Mouse (Mus musculus) hindbrain, embryonic 15.5 days (tissue): ENCODE measurements around the gene Mycbpap. TPM values are rescaled to one million over a fixed set of nuclear protein-coding genes. Genes with fewer than 3 reads are reported as not detected.
A peak's percentile ranks its signal among the peaks of the same experiment; 100 is the strongest.

Experiments used
- ATAC-seq: fragments of 200-750 bp; cut with Nextera tagmentation; 2 replicates; pipeline ENCODE4 v1.8.0; 2017; ENCODE audit warnings: low read depth, moderate number of reproducible peaks, moderate TSS enrichment; ENCODE audit not compliant: low FRiP score
- H3K27ac ChIP-seq: fragments of 300-500 bp; sonication (generic); replicated peaks from 2 replicates; pipeline ENCODE4 v1.5.1; 2015; ENCODE audit warnings: mild to moderate bottlenecking, inconsistent platforms
- H3K27me3 ChIP-seq: fragments of 300-500 bp; sonication (generic); 2 replicates; pipeline ENCODE4 v1.6.1; 2015; ENCODE audit warnings: control low read depth, inconsistent platforms
- H3K36me3 ChIP-seq: fragments of 300-500 bp; sonication (generic); 2 replicates; pipeline ENCODE4 v1.6.1; 2015; ENCODE audit warnings: control low read depth, inconsistent platforms
- H3K4me1 ChIP-seq: fragments of 300-500 bp; sonication (generic); replicated peaks from 2 replicates; pipeline ENCODE4 v1.6.1; 2015; ENCODE audit warnings: control low read depth, inconsistent platforms
- H3K4me2 ChIP-seq: fragments of 300-500 bp; sonication (generic); 2 replicates; pipeline ENCODE4 v1.6.1; 2015; ENCODE audit warnings: moderate library complexity, mild to moderate bottlenecking, inconsistent platforms
- H3K4me3 ChIP-seq: fragments of 300-500 bp; sonication (generic); 2 replicates; pipeline ENCODE4 v1.5.1; 2015; ENCODE audit warnings: mild to moderate bottlenecking, inconsistent platforms
- H3K9ac ChIP-seq: fragments of 300-500 bp; sonication (generic); 2 replicates; pipeline ENCODE4 v1.6.1; 2015; ENCODE audit warnings: inconsistent platforms
- H3K9me3 ChIP-seq: fragments of 300-500 bp; sonication (generic); 2 replicates; pipeline ENCODE4 v1.6.1; 2016; ENCODE audit warnings: control low read depth, inconsistent platforms
- WGBS: fragments of 180-500 bp; shearing (Covaris S2); methylation state at CpG from one replicate; pipeline ENCODE4 v1.1.7; 2015; 5-methylcytosine and 5-hydroxymethylcytosine counted together
- polyA plus RNA-seq: library from polyadenylated mRNA; unstranded; fragments of >200 nt; fragmentation: Nextera tagmentation; extraction: Ambion mirVana; gene quantifications from 2 replicates; pipeline ENCODE4 v1.2.1, GENCODE M21; 2015

Gene Mycbpap
- polyA plus RNA-seq, 1 experiment from 2014 or later, result 3.8 TPM

DNA sequence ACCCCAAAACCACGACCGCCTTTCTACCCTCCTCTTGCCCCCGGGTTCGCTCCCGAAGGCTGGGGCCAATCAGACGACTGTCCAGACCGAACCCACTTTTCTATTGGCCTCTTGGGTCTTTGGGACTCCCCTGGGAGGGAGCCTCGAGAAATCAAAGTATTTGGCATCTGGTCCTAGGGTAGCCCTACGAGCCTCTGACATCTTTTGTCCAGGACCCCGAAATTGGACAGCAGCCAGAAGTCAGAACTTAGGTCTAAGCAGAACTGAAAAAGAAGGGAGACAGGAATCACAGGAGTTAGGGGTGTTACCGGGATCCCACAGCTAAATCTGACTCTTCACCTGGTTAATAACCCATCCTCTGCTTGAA, 47.0 kb downstream of the Mycbpap start:
- H3K4me3 ChIP-seq, result peak overlapping the region; percentile 93
- H3K9ac ChIP-seq, result no peak overlapping the region
- H3K9me3 ChIP-seq, result no peaks in the 10 kb centered on the region
- H3K27me3 ChIP-seq, result no peaks in the 10 kb centered on the region
- no peaks in the 10 kb centered on the region for H3K36me3 ChIP-seq
- peak overlapping the region; percentile 94 for H3K4me2 ChIP-seq
- 2% methylated on average over 11 of the region's 11 CpGs for WGBS
- ATAC-seq, result no peak; the same call in 1 of the 2 replicates
- peaks cover 46% of the 10 kb centered on the region for H3K4me1 ChIP-seq
- H3K27ac ChIP-seq, result peak overlapping the region; percentile 83

DNA sequence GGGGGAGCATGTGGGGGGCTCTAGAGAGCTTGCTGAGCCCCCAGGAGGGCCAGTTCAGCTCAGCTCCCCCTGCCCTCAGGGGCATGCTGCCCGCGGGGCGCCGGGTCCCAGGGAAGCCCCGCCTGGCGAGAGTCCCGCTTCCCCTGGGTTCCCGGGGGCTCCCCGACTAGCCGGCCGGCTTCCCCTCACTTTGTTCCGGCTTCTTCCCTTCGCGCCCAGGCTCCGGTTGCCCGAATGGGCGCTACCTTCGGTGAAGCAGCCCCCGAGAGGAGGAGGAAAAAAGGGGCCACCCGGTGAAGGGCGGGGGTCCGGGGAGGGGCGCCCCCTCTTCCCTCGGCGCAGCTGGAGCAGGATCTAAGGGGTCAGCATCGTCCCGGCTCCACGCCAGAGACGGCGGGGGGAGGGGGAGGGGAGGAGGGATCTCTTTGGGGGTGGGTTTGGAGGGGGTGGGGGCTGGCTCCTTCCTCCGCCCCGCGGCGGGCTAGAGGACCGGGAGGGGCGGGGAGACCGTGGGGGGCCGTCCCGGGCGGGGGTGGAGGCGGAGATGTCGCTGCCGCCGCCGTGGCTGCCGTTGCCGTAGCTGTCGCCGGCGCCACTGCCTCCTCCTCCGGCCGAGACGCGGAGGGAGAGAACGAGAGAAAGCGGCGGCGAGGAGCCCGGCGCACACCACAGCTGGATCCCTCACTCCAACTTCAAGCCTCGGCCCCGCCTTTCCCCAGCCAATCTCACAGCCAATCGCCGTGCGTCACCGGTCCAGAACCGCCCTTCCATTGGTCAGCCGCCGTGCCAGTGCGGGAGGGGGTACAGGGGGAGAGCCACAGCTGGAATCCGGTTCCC, 47.6 kb downstream of the Mycbpap start, which contains the start of gene Cacna1g:
Cacna1g (minus strand) TSS at position 492 of the 837 bp plus-strand sequence.
- peak; percentile 85 for ATAC-seq
- Histone ChIP-seq H3K4me2 (peak within 1 kb of the TSS; percentile 94), H3K4me1 (peaks cover 52% of the 10 kb centered on the region), H3K27ac (peak within 1 kb of the TSS; percentile 83), H3K9ac (peak within 1 kb of the TSS; percentile 98), H3K36me3 (no peaks in the 10 kb centered on the region), H3K4me3 (peak within 1 kb of the TSS; percentile 93), H3K9me3 (no peaks in the 10 kb centered on the region), H3K27me3 (no peaks in the 10 kb centered on the region)
- WGBS, result under 1% methylated on average over 41 of the region's 71 CpGs

DNA sequence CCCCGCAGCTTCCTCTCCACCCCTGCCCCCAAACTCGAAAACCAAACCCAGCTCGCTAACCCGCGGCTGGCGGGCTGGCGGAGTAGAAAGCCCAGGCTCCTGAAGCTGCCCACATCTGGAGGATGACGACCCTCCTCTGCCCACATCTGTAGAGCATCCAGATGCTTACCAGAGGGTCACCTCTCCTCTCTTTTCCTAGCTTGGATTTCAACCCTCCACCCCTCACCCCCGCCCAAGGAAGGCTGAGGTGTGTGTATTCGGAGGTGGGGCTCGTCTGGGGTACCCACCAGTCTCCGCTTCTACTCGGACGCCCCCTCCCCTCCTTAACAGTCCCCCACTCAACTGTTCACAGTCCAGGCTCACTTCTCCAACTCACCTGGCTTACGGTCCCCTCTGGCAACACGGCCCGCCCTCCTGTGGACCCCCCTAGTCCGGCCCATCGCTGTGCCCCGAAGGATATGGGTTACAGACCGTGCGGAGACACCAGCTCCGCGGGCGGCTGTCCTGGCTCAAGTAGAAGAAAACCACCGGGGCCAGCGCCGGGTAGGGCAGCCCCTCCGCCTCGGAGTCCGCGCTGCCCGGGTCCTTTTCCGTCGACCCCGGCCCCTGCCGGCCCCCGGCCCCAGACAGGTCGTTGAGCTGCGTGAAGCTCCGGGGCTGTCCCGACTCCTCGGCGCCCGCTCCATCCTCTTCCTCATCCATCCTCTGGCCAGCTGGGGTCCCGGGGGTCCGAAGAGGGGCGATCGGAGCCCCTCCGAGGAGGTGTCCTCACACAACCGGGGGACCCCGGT, 48.4 kb downstream of the Mycbpap start:
- H3K36me3 ChIP-seq, result no peaks in the 10 kb centered on the region
- peak overlapping the region; percentile 94 for H3K4me2 ChIP-seq
- peak overlapping the region; percentile 98 for H3K9ac ChIP-seq
- H3K9me3 ChIP-seq, result no peaks in the 10 kb centered on the region
- WGBS, result under 1% methylated on average over 52 of the region's 52 CpGs
- peak overlapping the region; percentile 83 for H3K27ac ChIP-seq
- H3K27me3 ChIP-seq, result no peaks in the 10 kb centered on the region
- no peak for ATAC-seq
- peaks cover 61% of the 10 kb centered on the region for H3K4me1 ChIP-seq
- peak overlapping the region; percentile 93 for H3K4me3 ChIP-seq

DNA sequence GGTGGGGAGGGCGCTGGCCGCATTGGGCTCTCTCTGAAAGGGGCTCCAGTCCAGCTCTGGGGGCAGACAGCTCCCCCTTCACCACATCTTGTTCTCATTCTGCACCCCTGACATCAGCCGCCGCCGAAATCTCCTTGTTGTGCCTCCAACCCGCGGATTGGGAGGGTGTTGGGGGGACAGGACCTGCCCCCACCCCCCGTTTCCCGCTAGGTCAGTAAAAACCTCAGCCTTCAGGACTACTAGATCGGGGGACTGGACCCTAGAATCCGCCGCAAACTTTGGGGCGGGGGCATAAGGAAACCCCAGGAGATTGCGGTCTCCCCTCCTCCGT, 49.0 kb downstream of the Mycbpap start:
- WGBS, result 0% methylated on average over 15 of the region's 15 CpGs
- Histone ChIP-seq H3K27me3 (no peaks in the 10 kb centered on the region), H3K4me2 (peak overlapping the region; percentile 94), H3K36me3 (no peaks in the 10 kb centered on the region), H3K4me1 (peaks cover 65% of the 10 kb centered on the region), H3K4me3 (peak overlapping the region; percentile 93), H3K9me3 (no peaks in the 10 kb centered on the region), H3K27ac (peak overlapping the region; percentile 83), H3K9ac (peak overlapping the region; percentile 98)
- ATAC-seq, result no peak

DNA sequence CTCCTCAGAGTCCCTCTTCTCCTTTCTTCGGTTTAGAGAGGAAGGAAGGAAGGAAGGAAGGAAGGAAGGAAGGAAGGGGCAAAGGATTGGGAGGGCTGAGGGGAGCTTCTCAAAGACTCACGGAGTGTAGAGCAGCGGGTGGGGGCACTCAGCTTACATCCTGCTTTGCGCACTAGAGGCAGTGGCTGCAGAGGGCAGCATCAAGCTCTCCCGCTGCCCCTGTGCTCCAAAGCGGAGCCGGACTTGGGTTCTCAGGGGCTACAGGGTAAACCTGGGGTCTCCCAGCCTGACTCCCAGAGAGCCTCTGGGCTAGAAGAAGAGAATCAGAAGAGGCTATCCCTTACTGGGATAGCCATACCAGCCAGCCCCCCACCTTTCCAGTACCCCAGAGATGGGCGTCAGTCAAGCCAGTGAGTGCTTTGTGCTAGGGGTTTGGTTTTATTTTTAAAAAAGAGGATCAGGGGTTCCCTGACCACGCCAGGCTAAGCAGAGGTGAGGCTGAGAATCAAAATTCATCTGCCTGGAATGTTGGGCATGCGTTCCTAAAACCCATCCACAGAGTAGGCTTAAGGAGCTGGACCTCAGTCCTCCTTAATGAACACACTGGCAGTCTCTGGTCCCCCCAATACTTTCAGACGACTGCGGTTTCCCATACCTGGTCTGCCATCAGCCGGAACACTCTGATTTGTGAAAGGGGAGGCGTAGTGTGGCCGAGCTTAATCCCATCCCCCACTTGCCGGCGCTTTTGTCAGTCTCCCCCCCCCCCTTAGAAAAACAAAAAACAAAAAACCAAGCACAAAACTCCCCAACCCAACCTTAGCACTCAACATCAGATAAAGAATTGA, 49.6 kb downstream of the Mycbpap start:
- Histone ChIP-seq H3K9ac (peak overlapping the region; percentile 98), H3K27me3 (no peaks in the 10 kb centered on the region), H3K9me3 (no peaks in the 10 kb centered on the region), H3K4me1 (peaks cover 70% of the 10 kb centered on the region), H3K36me3 (no peaks in the 10 kb centered on the region), H3K27ac (peak overlapping the region; percentile 83), H3K4me2 (peak overlapping the region; percentile 94), H3K4me3 (peak overlapping the region; percentile 93)
- 4% methylated on average over 16 of the region's 17 CpGs for WGBS
- ATAC-seq, result no peak

DNA sequence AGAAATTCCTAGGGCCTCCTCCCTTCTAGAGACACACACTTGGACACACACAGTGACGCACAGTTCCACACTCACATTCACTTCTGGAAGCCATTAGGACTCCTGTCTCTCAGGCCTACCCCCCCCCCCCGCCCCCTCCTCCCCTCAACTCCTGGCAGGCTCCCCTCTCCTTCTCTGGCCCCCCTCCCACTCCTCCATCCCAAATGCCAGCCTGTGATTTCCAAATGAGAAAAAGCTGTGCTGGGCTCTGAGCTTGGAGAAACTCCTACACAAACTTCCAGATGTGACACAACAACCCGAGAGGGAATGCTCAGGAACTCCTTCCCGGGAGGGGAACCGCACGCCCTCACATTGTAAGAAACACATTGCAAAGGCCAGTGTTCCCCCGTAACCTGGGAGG, 51.2 kb downstream of the Mycbpap start:
- H3K27ac ChIP-seq, result peak overlapping the region; percentile 83; the same call in 1 of the 2 replicates
- peak overlapping the region; percentile 94 for H3K4me2 ChIP-seq
- peaks cover 71% of the 10 kb centered on the region for H3K4me1 ChIP-seq
- no peaks in the 10 kb centered on the region for H3K27me3 ChIP-seq
- no peak for ATAC-seq
- no peak overlapping the region for H3K9ac ChIP-seq
- H3K9me3 ChIP-seq, result no peaks in the 10 kb centered on the region
- peak overlapping the region; percentile 93 for H3K4me3 ChIP-seq
- no peaks in the 10 kb centered on the region for H3K36me3 ChIP-seq
- WGBS, result 23% methylated on average over 6 of the region's 7 CpGs

DNA sequence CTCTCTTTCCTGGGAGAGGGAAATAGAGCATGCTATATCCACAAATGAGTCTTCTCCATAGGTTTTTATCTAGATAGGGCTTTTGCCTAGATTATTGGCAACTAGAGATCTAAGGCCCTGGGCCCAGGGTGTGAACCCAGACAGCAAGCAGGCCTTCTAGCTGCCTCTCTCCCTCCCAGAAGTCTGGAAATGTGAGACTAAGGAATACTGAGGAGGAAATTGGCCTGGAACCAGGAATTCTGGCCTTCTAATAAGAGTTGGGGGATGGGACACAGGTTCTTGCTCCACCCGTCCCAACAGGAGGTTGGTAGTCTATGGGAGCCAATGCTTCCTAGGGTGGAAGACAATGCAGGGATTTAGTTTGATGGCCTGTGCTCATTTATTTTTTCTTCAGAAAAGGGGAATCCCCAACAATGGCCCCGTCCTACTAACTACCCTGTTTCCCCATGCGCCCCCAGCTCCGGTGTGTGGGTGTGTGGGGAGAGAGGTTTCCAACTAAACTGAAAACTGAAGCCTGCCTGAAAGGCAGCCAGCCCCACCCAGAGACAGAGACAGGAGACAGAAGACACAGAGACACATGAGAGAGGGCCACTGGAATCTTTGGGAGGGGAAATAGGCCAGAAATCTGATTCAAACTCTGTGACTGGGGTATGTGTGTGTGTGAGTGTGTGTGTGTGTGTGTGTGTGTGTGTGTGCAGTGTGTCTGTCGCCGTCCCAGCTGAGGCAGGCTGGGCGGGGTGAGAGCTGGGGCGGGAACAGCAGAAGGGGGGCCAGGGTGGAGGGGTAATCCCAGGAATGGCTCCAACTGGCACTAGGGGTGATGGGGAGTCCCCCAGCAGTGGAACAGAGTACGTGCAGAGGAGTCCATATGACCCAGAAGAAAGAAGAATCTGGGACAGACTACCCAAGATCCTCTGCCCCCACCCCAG, 52.1 kb downstream of the Mycbpap start:
- H3K36me3 ChIP-seq, result no peaks in the 10 kb centered on the region
- H3K27me3 ChIP-seq, result no peaks in the 10 kb centered on the region
- peak overlapping the region; percentile 94 for H3K4me2 ChIP-seq
- peak overlapping the region; percentile 3; the same call in 1 of the 2 replicates for H3K4me3 ChIP-seq
- 0 out of 2 replicates have a peak overlapping the region, but pooled peaks have one; percentile 17 for H3K9ac ChIP-seq
- WGBS, result 11% methylated on average over 9 of the region's 9 CpGs
- H3K9me3 ChIP-seq, result no peaks in the 10 kb centered on the region
- ATAC-seq, result no peak
- H3K4me1 ChIP-seq, result peaks cover 71% of the 10 kb centered on the region
- H3K27ac ChIP-seq, result peak overlapping the region; percentile 83

DNA sequence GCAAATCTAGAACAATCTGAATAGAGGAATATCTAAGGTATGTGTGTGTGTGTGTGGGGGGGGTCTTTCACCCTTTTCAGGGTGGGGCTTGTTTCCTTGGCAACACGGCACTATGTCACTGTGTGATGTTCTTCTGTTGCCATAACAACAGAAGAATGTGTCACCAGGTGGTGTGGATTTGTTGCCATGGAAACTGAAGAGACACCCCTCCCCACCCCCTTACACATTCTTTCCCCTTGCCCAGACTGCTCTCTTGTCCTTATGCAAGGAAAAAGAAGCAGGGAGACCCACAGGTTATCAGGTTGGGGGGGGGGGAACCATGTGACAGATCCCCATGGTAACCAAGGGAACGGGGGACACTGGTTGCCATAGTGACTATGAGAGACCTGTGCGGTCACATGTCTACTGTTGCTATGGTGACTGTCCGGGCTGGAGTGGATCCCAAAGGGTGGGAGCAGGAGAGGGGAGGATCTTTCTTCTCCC, 52.9 kb downstream of the Mycbpap start:
- 8% methylated on average over 4 of the region's 4 CpGs for WGBS
- Histone ChIP-seq H3K4me1 (peaks cover 77% of the 10 kb centered on the region), H3K9me3 (no peaks in the 10 kb centered on the region), H3K4me2 (peak overlapping the region; percentile 94), H3K9ac (no peak overlapping the region), H3K27me3 (no peaks in the 10 kb centered on the region), H3K4me3 (0 out of 2 replicates have a peak overlapping the region, but pooled peaks have one; percentile 3), H3K27ac (peak overlapping the region; percentile 83), H3K36me3 (no peaks in the 10 kb centered on the region)
- ATAC-seq, result peak; percentile 90

DNA sequence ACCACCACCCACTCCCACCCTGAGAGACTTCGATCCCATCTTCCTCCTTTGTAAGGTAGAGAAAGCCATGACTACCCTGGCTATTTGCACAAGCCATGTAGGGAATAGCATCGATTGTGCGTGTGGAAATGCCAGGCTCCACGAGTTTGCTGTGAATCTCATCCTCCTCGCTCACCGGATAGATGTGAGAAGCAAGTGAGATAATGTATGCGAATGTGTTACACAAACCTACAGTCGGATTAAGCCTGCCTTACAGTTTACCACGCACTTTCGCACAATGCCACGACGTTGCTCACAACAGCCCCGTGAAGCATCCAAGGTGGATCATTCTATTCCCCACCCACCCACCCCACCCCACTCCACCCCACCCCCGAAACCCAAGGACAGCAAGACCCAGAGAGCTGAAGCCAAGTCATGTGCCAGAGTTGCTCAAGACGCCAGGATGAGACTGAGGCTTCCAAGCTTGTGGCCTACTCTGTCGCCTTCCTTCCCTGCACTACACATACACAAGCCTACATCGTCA, 55.1 kb downstream of the Mycbpap start:
- no peak for ATAC-seq
- Histone ChIP-seq H3K4me3 (no peak overlapping the region), H3K9ac (no peak overlapping the region), H3K4me1 (peaks cover 70% of the 10 kb centered on the region), H3K36me3 (peaks cover 8% of the 10 kb centered on the region; the same call in 1 of the 2 replicates), H3K4me2 (no peak overlapping the region), H3K27ac (no peak overlapping the region), H3K27me3 (no peaks in the 10 kb centered on the region), H3K9me3 (no peaks in the 10 kb centered on the region)
- WGBS, result 85% methylated on average over 17 of the region's 17 CpGs

DNA sequence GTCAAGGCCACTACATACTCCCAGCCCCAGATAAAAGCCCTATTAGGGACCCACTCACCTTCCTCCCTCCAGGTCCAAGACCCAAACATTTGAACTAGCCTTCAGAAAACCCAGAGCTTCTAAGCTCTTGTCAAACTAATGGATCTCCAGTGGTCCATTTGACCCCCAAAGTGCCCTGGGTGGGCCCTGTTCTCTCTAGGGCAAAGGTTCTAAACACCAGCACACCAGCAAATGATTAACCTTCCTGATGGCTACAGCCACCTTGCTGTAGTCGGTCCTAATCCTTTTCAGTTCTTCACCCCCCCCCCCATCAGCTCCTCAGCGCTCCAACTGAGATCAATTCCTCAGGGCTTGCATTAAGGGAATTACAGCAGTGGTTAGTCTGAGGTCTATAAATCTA, 57.4 kb downstream of the Mycbpap start:
- WGBS, result 15% methylated on average over 2 of the region's 2 CpGs
- Histone ChIP-seq H3K4me3 (no peak overlapping the region), H3K4me1 (peaks cover 48% of the 10 kb centered on the region), H3K27ac (no peak overlapping the region), H3K9ac (no peak overlapping the region), H3K36me3 (peaks cover 14% of the 10 kb centered on the region), H3K27me3 (no peaks in the 10 kb centered on the region), H3K4me2 (no peak overlapping the region), H3K9me3 (no peaks in the 10 kb centered on the region)
- ATAC-seq, result no peak
